Mouse (Mus musculus): ENCODE measurements around the gene Tent4a. TPM values are rescaled to one million over a fixed set of nuclear protein-coding genes. Genes with fewer than 3 reads are reported as not detected.

Gene Tent4a
- polyA plus RNA-seq, 1 experiment from 2014 or later, result 7.5 TPM

Other genes with a start within 250 kb of the Tent4a start
- gene Nsun2, start 871 bp downstream of the Tent4a start, polyA plus RNA-seq (2015; fragmentation: Nextera tagmentation; extraction: Ambion mirVana), result 90.8 and 95.3 TPM in 2 replicates
- gene Srd5a1, start 76.8 kb upstream of the Tent4a start, polyA plus RNA-seq (2015; fragmentation: Nextera tagmentation; extraction: Ambion mirVana), result 25.6 and 27.5 TPM in 2 replicates
- gene Ube2ql1, start 205.3 kb upstream of the Tent4a start, polyA plus RNA-seq (2015; fragmentation: Nextera tagmentation; extraction: Ambion mirVana), result 26.4 and 32.4 TPM in 2 replicates

All from forebrain, embryonic 16.5 days (tissue).